Mouse (Mus musculus) limb, embryonic 11.5 days (tissue): ENCODE measurements around the gene Isca1. TPM values are rescaled to one million over a fixed set of nuclear protein-coding genes. Genes with fewer than 3 reads are reported as not detected.
A peak's percentile ranks its signal among the peaks of the same experiment; 100 is the strongest.
"Not testable (repeated sequence)": the region's sequence is repeated elsewhere in the genome, so short reads cannot be mapped to it uniquely, and the experiment has no call there.

Experiments used
- ATAC-seq: fragments of 200-750 bp; cut with Nextera tagmentation; 2 replicates; pipeline ENCODE4 v1.8.0; 2017; ENCODE audit warnings: low read depth; ENCODE audit not compliant: insufficient number of reproducible peaks, low FRiP score, low TSS enrichment
- DNase-seq: peaks from one replicate; pipeline ENCODE4 v3.0.0-alpha.2; 2015; ENCODE audit warnings: low spot score
- H3K27ac ChIP-seq: fragments of 300-500 bp; sonication (generic); replicated peaks from 2 replicates; pipeline ENCODE4 v1.5.1; 2014; ENCODE audit warnings: low read depth, mild to moderate bottlenecking, low read length
- H3K27me3 ChIP-seq: fragments of 300-500 bp; sonication (generic); 2 replicates; pipeline ENCODE4 v1.6.1; 2014; ENCODE audit warnings: mild to moderate bottlenecking, low read length, mixed read lengths; ENCODE audit not compliant: control insufficient read depth, insufficient read depth
- H3K36me3 ChIP-seq: fragments of 300-500 bp; sonication (generic); 2 replicates; pipeline ENCODE4 v1.6.1; 2014; ENCODE audit warnings: mild to moderate bottlenecking, low read length, moderate library complexity, mixed read lengths; ENCODE audit not compliant: control insufficient read depth, insufficient read depth
- H3K4me1 ChIP-seq: fragments of 300-500 bp; sonication (generic); 2 replicates; pipeline ENCODE4 v1.6.1; 2014; ENCODE audit warnings: low read length, mixed read lengths; ENCODE audit not compliant: control insufficient read depth, insufficient read depth
- H3K4me2 ChIP-seq: fragments of 300-500 bp; sonication (generic); 2 replicates; pipeline ENCODE4 v1.6.1; 2014; ENCODE audit warnings: low read depth, mild to moderate bottlenecking, moderate library complexity; ENCODE audit not compliant: severe bottlenecking
- H3K4me3 ChIP-seq: fragments of 300-500 bp; sonication (generic); 2 replicates; pipeline ENCODE4 v1.5.1; 2014; ENCODE audit warnings: low read depth, low read length
- H3K9ac ChIP-seq: fragments of 300-500 bp; sonication (generic); 2 replicates; pipeline ENCODE4 v1.6.1; 2014; ENCODE audit warnings: mild to moderate bottlenecking, low read length
- H3K9me3 ChIP-seq: fragments of 300-500 bp; sonication (generic); 2 replicates; pipeline ENCODE4 v1.6.1; 2016; ENCODE audit warnings: low read length; ENCODE audit not compliant: control insufficient read depth
- WGBS: fragments of 180-500 bp; shearing (Covaris S2); extraction: QIAGEN DNeasy Blood & Tissue Kit; methylation state at CpG from one replicate; pipeline ENCODE4 v1.1.7; 2014; 5-methylcytosine and 5-hydroxymethylcytosine counted together
- polyA plus RNA-seq: library from polyadenylated mRNA; unstranded; fragments of >200 nt; fragmentation: Nextera tagmentation; extraction: Ambion mirVana; gene quantifications from 2 replicates; pipeline ENCODE4 v1.2.1, GENCODE M21; 2014

Gene Isca1
- polyA plus RNA-seq, 1 experiment from 2014 or later = 108 TPM

- DNase-seq (peak; percentile 87), ATAC-seq (no peak)
- H3K9ac ChIP-seq = no peak overlapping the region
- no peak overlapping the region for H3K27ac ChIP-seq
- no peak overlapping the region for H3K4me2 ChIP-seq
- H3K36me3 ChIP-seq = no peaks in the 10 kb centered on the region
- H3K4me1 ChIP-seq = no peaks in the 10 kb centered on the region
- no peak overlapping the region for H3K4me3 ChIP-seq
- H3K9me3 ChIP-seq = no peaks in the 10 kb centered on the region
- no peaks in the 10 kb centered on the region for H3K27me3 ChIP-seq
- 34% methylated on average over 7 of the region's 7 CpGs for WGBS
These were observed 41.1 kb downstream of the Isca1 start for GRCm38 (mm10) chr13:59728378-59729093.

- DNase-seq = no peak
These were observed 43.3 kb downstream of the Isca1 start for GRCm38 (mm10) chr13:59726139-59726867.

GRCm38 (mm10) chr13:59722089-59722488 lies 47.5 kb downstream of the Isca1 start:
- not testable (repeated sequence) for H3K27me3 ChIP-seq, H3K9me3 ChIP-seq, H3K36me3 ChIP-seq, H3K4me1 ChIP-seq, H3K4me3 ChIP-seq, H3K9ac ChIP-seq, H3K4me2 ChIP-seq, ATAC-seq, DNase-seq, H3K27ac ChIP-seq
- 86% methylated on average over 1 of the region's 1 CpGs for WGBS

More at GRCm38 (mm10) chr13:59726139-59726867, 43.3 kb downstream of the Isca1 start:
- peak overlapping the region; percentile 35; the same call in 1 of the 2 replicates for H3K4me2 ChIP-seq
- H3K4me1 ChIP-seq = no peaks in the 10 kb centered on the region
- no peaks in the 10 kb centered on the region for H3K9me3 ChIP-seq
- ATAC-seq = no peak
- 0 out of 2 replicates have a peak overlapping the region, but pooled peaks have one; percentile 3 for H3K4me3 ChIP-seq
- H3K36me3 ChIP-seq = no peaks in the 10 kb centered on the region
- H3K27me3 ChIP-seq = no peaks in the 10 kb centered on the region
- WGBS = 27% methylated on average over 29 of the region's 29 CpGs
- no peak overlapping the region for H3K27ac ChIP-seq
- peak overlapping the region; percentile 57 for H3K9ac ChIP-seq

GRCm38 (mm10) chr13:59719475-59719874 lies 50.1 kb downstream of the Isca1 start:
- no peaks in the 10 kb centered on the region for H3K9me3 ChIP-seq
- DNase-seq (no peak), ATAC-seq (no peak)
- no peak overlapping the region for H3K9ac ChIP-seq
- H3K36me3 ChIP-seq = no peaks in the 10 kb centered on the region
- no peaks in the 10 kb centered on the region for H3K27me3 ChIP-seq
- H3K4me2 ChIP-seq = no peak overlapping the region
- H3K4me3 ChIP-seq = no peak overlapping the region
- 90% methylated on average over 1 of the region's 1 CpGs for WGBS
- H3K27ac ChIP-seq = no peak overlapping the region
- 0 out of 2 replicates have a peak, but pooled peaks cover 2% of the 10 kb centered on the region for H3K4me1 ChIP-seq

GRCm38 (mm10) chr13:59718857-59719440 lies 50.7 kb downstream of the Isca1 start:
- not testable (repeated sequence) for DNase-seq, H3K36me3 ChIP-seq, H3K9me3 ChIP-seq, H3K4me2 ChIP-seq, H3K9ac ChIP-seq, ATAC-seq, H3K4me1 ChIP-seq, H3K27me3 ChIP-seq, H3K27ac ChIP-seq, H3K4me3 ChIP-seq
- WGBS = 44% methylated on average over 6 of the region's 6 CpGs

GRCm38 (mm10) chr13:59713710-59714109 lies 55.9 kb downstream of the Isca1 start:
- H3K27me3 ChIP-seq = no peaks in the 10 kb centered on the region
- H3K27ac ChIP-seq = no peak overlapping the region
- 42% methylated on average over 3 of the region's 3 CpGs for WGBS
- H3K9me3 ChIP-seq = no peaks in the 10 kb centered on the region
- DNase-seq = no peak
- H3K36me3 ChIP-seq = no peaks in the 10 kb centered on the region
- no peak overlapping the region for H3K9ac ChIP-seq
- H3K4me2 ChIP-seq = no peak overlapping the region
- H3K4me3 ChIP-seq = no peak overlapping the region
- no peaks in the 10 kb centered on the region for H3K4me1 ChIP-seq
- no peak for ATAC-seq

DNA sequence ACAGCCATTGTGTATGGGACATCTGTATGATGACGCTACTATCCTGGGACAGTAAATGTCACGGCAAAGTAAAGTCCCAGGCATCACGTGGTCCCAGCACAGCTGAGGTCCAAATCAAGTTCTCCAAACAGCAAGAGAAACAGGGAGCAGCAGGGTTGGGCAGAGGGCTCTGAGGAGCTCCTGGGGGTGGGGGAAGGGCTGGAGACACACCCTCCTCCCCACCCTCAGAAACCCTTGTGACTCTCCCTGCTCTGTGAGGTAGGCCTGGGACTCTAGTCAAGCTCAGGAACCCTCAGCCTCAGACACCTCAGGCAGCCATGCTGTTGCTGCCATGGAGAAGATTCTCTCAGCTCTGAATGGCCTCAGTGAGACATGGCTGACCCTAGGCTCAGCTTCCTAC lies 57.6 kb downstream of the Isca1 start, which contains the start of gene Spata31d1b:
Gene Spata31d1b (plus strand): TSS at position 301 of the 400 bp plus-strand sequence.
- not testable (repeated sequence) for H3K9me3 ChIP-seq, DNase-seq, H3K4me3 ChIP-seq, H3K4me2 ChIP-seq, ATAC-seq, H3K9ac ChIP-seq, H3K36me3 ChIP-seq, H3K27me3 ChIP-seq, H3K4me1 ChIP-seq, H3K27ac ChIP-seq
- 78% methylated on average over 3 of the region's 3 CpGs for WGBS

DNA sequence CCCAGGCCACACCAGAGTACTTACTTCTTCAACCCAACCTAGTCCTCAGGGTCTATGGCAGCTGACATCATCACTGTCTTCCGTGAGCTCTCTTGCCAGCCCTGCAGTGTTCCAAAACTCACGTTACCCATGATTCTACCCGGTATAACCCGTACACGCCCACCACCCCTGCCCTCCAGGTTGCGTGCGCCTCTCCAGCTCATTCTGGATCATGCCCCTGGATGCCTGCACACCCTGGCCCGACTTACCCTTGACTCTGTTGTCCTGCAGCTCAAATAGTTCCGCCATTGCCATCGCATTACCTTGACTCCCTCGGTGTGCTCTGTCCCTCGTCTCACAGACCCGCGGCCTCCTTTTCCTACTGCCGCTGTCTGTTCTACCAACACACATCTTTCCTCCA lies 59.4 kb downstream of the Isca1 start, which contains the start of gene Spata31d1a:
Gene Spata31d1a (minus strand): TSS at position 101 of the 400 bp plus-strand sequence.
- Histone ChIP-seq H3K4me2 (no peak within 1 kb of the TSS), H3K27ac (no peak within 1 kb of the TSS), H3K27me3 (no peaks in the 10 kb centered on the region), H3K4me1 (no peaks in the 10 kb centered on the region), H3K9me3 (no peaks in the 10 kb centered on the region), H3K4me3 (no peak within 1 kb of the TSS), H3K36me3 (no peaks in the 10 kb centered on the region), H3K9ac (no peak within 1 kb of the TSS)
- DNase-seq (no peak), ATAC-seq (no peak)
- 86% methylated on average over 15 of the region's 15 CpGs for WGBS
